Mouse (Mus musculus) heart, adult 2 months (tissue): ENCODE measurements around the gene Adgrb3. TPM values are rescaled to one million over a fixed set of nuclear protein-coding genes. Genes with fewer than 3 reads are reported as not detected.

ENCODE experiments used
- DNase-seq, 2 experiments: peaks; one replicate each; pipeline ENCODE4 v3.0.0; 2021
- H3K27ac ChIP-seq: fragments of 200-600 bp; 2 replicates; pipeline ENCODE4 v1.8.1; 2022
- H3K27me3 ChIP-seq: fragments of 200-500 bp; 2 replicates; pipeline ENCODE4 v1.6.1; 2012; ENCODE audit warnings: mild to moderate bottlenecking, low read length, inconsistent platforms, mixed read lengths; ENCODE audit not compliant: control insufficient read depth, insufficient read depth
- H3K36me3 ChIP-seq: fragments of 200-500 bp; 2 replicates; pipeline ENCODE4 v1.6.1; 2012; ENCODE audit warnings: low read length, inconsistent platforms; ENCODE audit not compliant: control insufficient read depth, insufficient read depth
- H3K4me1 ChIP-seq: fragments of 200-500 bp; 2 replicates; pipeline ENCODE4 v1.6.1; 2011; ENCODE audit warnings: low read length; ENCODE audit not compliant: control insufficient read depth, insufficient read depth
- H3K4me3 ChIP-seq: fragments of 200-600 bp; 2 replicates; pipeline ENCODE4 v1.8.1; 2022
- H3K79me2 ChIP-seq: fragments of 200-500 bp; replicated peaks from 2 replicates; pipeline ENCODE4 v1.6.1; 2012; ENCODE audit warnings: mild to moderate bottlenecking, inconsistent platforms, low read length, moderate library complexity, mixed read lengths; ENCODE audit not compliant: control insufficient read depth, insufficient read depth
- H3K9ac ChIP-seq: fragments of 200-500 bp; 2 replicates; pipeline ENCODE4 v1.6.1; 2012; ENCODE audit warnings: low read depth, mild to moderate bottlenecking, control low read depth, inconsistent platforms, low read length, mixed read lengths
- CTCF ChIP-seq: fragments of 200-600 bp; IDR thresholded peaks from 2 replicates; pipeline ENCODE4 v1.8.1; 2022; ENCODE audit warnings: antibody characterized with exemption, mild to moderate bottlenecking, moderate library complexity
- EP300 ChIP-seq: fragments of 200-500 bp; IDR thresholded peaks from 2 replicates; pipeline ENCODE4 v1.6.1; 2011; ENCODE audit warnings: low read depth, low read length, control low read depth; ENCODE audit not compliant: insufficient read depth
- POLR2A ChIP-seq: fragments of 200-500 bp; IDR thresholded peaks from 2 replicates; pipeline ENCODE4 v1.6.1; 2011; ENCODE audit warnings: mild to moderate bottlenecking, low read depth, low read length, control low read depth; ENCODE audit not compliant: insufficient read depth
- WGBS: fragments of 180-500 bp; shearing (Covaris S2); methylation state at CpG from one replicate; pipeline ENCODE4 v1.1.7; 2018; 5-methylcytosine and 5-hydroxymethylcytosine counted together
- intact Hi-C: fragments of 180-260 bp; cut with DNase I; formaldehyde crosslinking; loops from one replicate; pipeline ENCODE4 v1.15.1; 2025
- polyA plus RNA-seq: library from polyadenylated mRNA; depleted of rRNA; stranded (reverse); fragments of >200 nt; gene quantifications from 2 replicates; pipeline ENCODE4 v1.2.3, GENCODE M21; 2012
- total RNA-seq, 2 experiments: library from RNA; stranded (reverse); gene quantifications; 2 replicates each; pipeline ENCODE4 v1.2.3; 2021

Gene Adgrb3
- total and polyA plus RNA-seq, 3 experiments: not detected

- Histone ChIP-seq H3K27ac (no peak overlapping the region), H3K27me3 (no peaks in the 10 kb centered on the region), H3K4me3 (no peak overlapping the region), H3K79me2 (no peaks in the 10 kb centered on the region), H3K4me1 (no peaks in the 10 kb centered on the region), H3K36me3 (no peaks in the 10 kb centered on the region), H3K9ac (no peak overlapping the region)
- no peak for TF ChIP-seq EP300
- no peak for TF ChIP-seq CTCF
- TF ChIP-seq POLR2A: no peak
- intact Hi-C loops: no loop called here
- WGBS: 70% methylated on average over 2 of the region's 2 CpGs
- no peak for DNase-seq
These were observed 465.3 kb downstream of the Adgrb3 start for GRCm38 (mm10) chr1:25364186-25364585.

- no peaks in the 10 kb centered on the region for H3K27me3 ChIP-seq
- H3K9ac ChIP-seq: no peak overlapping the region
- no peak overlapping the region for H3K4me3 ChIP-seq
- 83% methylated on average over 4 of the region's 4 CpGs for WGBS
- H3K36me3 ChIP-seq: no peaks in the 10 kb centered on the region
- intact Hi-C loops: no loop called here
- no peak overlapping the region for H3K27ac ChIP-seq
- no peak for DNase-seq
- H3K4me1 ChIP-seq: no peaks in the 10 kb centered on the region
- no peak for TF ChIP-seq EP300
- TF ChIP-seq POLR2A: no peak
- TF ChIP-seq CTCF: no peak
- H3K79me2 ChIP-seq: no peaks in the 10 kb centered on the region
These were observed 471.0 kb downstream of the Adgrb3 start for GRCm38 (mm10) chr1:25358554-25358953.

GRCm38 (mm10) chr1:25355486-25355885, 474.0 kb downstream of the Adgrb3 start:
- intact Hi-C loops: no loop called here
- 77% methylated on average over 5 of the region's 5 CpGs for WGBS
- Histone ChIP-seq H3K27me3 (no peaks in the 10 kb centered on the region), H3K79me2 (no peaks in the 10 kb centered on the region), H3K9ac (no peak overlapping the region), H3K36me3 (no peaks in the 10 kb centered on the region), H3K27ac (no peak overlapping the region), H3K4me1 (no peaks in the 10 kb centered on the region), H3K4me3 (no peak overlapping the region)
- DNase-seq: no peak
- TF ChIP-seq CTCF (no peak), EP300 (no peak)

- Histone ChIP-seq H3K4me1 (no peaks in the 10 kb centered on the region), H3K27ac (no peak overlapping the region), H3K27me3 (no peaks in the 10 kb centered on the region), H3K79me2 (no peaks in the 10 kb centered on the region), H3K4me3 (no peak overlapping the region), H3K9ac (no peak overlapping the region), H3K36me3 (no peaks in the 10 kb centered on the region)
- intact Hi-C loops: no loop called here
- no peak for TF ChIP-seq CTCF
- TF ChIP-seq POLR2A: no peak
- TF ChIP-seq EP300: no peak
- no peak for DNase-seq
These were observed 484.6 kb downstream of the Adgrb3 start for GRCm38 (mm10) chr1:25344876-25345275.

GRCm38 (mm10) chr1:25325406-25325805, 504.1 kb downstream of the Adgrb3 start:
- WGBS: 50% methylated on average over 2 of the region's 2 CpGs
- Histone ChIP-seq H3K79me2 (no peaks in the 10 kb centered on the region), H3K4me3 (no peak overlapping the region), H3K36me3 (no peaks in the 10 kb centered on the region), H3K9ac (no peak overlapping the region), H3K27ac (no peak overlapping the region), H3K27me3 (no peaks in the 10 kb centered on the region), H3K4me1 (no peaks in the 10 kb centered on the region)
- intact Hi-C loops: no loop called here
- TF ChIP-seq POLR2A (no peak), EP300 (no peak), CTCF (no peak)
- no peak for DNase-seq

- intact Hi-C loops: no loop called here
- no peaks in the 10 kb centered on the region for H3K79me2 ChIP-seq
- H3K9ac ChIP-seq: no peak overlapping the region
- DNase-seq: no peak
- TF ChIP-seq CTCF (no peak), POLR2A (no peak), EP300 (no peak)
- no peak overlapping the region for H3K4me3 ChIP-seq
- H3K27me3 ChIP-seq: no peaks in the 10 kb centered on the region
- H3K27ac ChIP-seq: no peak overlapping the region
- H3K4me1 ChIP-seq: no peaks in the 10 kb centered on the region
- H3K36me3 ChIP-seq: no peaks in the 10 kb centered on the region
These were observed 512.4 kb downstream of the Adgrb3 start for GRCm38 (mm10) chr1:25317142-25317541.
